Mouse (Mus musculus): ENCODE data around the gene Aspa.
"Not testable (repeated sequence)": the region's sequence is repeated elsewhere in the genome, so short reads cannot be mapped to it uniquely, and the experiment has no call there.

The Aspa gene

GRCm38 (mm10) chr11:73329442-73329841 lies at the start of gene Aspa, which contains the start of the genes Gm49340 and Spata22:
Gene Aspa (minus strand): TSS chr11:73329596.
Gene Gm49340 (plus strand): TSS chr11:73329741.
Gene Spata22 (plus strand): TSS chr11:73329741.
- DNase-seq (ENCODE audit: low spot score in 2 of 2) = no peak

- DNase-seq (ENCODE audit: low spot score in 2 of 2) = no peak
Measured at GRCm38 (mm10) chr11:73370946-73371345, 41.5 kb upstream of the Aspa start, which contains the start of gene Olfr376. Gene Olfr376 (plus strand): TSS chr11:73371246.

- no peak for DNase-seq (ENCODE audit: low spot score in 2 of 2)
Measured at GRCm38 (mm10) chr11:73350483-73350882, 21.1 kb upstream of the Aspa start, which contains the start of gene Olfr20. Gene Olfr20 (plus strand): TSS chr11:73350783.

- no peak for DNase-seq (ENCODE audit: low spot score in 2 of 2)
Measured at GRCm38 (mm10) chr11:73336919-73337318, 7.5 kb upstream of the Aspa start.

DNA sequence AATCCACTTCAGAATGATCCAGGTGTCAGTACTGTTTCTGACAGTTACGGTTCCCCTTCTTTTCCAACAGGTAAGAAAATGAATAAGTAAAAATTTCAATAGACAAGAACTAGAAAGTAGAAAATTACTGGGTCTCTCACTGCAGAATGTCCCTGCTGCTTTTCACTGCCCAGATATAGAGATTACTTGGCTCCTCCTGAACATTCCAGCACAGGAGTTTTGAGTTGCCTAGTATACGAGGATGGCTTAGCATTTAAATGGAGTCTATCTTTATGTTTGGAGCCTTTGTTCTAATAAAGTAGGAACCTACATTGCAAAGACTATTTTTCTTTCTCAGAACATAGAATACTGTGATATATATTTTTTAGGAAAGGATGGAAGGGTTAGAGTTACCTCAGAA lies 4.0 kb upstream of the Aspa start:
- DNase-seq (ENCODE audit: low spot score in 2 of 2) = no peak

DNA sequence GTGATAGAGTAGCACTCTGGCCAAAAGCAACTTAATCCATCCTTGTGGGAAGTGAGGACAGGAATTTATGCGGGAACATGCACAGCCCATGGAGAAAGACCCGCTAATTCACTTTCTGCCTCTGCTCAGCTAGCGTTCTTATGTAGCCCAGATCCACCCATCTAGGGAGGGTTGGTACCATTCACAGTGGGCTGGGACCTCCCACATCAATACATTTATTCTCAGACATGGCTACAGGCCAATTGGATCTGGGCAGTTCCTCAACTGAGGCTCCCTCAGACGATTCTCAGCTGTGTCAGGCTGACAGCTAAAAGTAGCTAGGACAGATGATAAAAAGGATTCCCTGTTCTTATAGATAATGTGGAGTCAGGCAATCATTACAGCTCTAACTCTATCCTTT lies 2.0 kb downstream of the Aspa start:
- no peak for DNase-seq (ENCODE audit: low spot score in 2 of 2)

DNA sequence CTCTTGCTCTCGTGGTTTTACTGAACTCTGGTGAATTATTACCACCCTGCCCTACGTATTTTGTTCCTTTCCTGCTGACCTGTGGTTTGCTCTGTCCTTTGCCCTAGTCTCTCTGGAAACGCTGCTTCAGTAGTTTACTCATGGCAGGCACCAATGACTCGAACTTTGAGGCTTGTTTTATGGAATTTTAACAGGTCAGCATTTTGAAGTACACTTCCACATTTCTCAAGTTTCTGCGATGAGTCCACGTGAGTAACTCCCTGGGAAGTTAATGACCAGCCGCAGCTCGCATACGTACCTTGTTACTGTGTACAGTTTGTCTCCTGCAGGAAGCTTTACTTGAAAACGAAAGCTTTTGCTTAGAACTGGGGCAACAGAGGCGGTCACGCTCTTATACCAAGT lies 2.9 kb downstream of the Aspa start:
- peak; percentile 21 to 23 for DNase-seq (ENCODE audit: low spot score in 2 of 2)

GRCm38 (mm10) chr11:73323906-73324830 lies 5.2 kb downstream of the Aspa start:
- DNase-seq (ENCODE audit: low spot score in 2 of 2) = no peak

- not testable (repeated sequence) for DNase-seq (ENCODE audit: low spot score in 2 of 2)
Measured at GRCm38 (mm10) chr11:73321064-73321463, 8.3 kb downstream of the Aspa start.

DNA sequence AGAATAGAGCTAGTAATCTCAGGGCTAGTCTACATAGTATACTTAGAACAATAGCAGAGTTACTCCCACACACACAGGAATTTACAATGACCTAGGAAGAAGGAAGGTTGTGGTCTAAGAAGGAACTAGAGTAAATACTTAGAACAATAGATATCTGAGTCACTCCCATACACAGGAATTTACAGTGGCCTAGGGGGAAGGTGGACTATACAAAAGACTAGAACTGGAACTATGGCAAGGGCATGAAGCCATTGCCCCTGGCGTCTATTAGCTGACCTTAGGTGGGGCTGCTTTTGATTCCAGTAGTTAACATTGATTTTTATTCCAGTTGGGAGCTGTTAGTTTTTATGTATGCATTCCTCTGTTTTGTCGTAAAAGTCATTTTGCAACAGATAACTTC lies 10.8 kb downstream of the Aspa start:
- not testable (repeated sequence) for DNase-seq (ENCODE audit: low spot score in 2 of 2)

DNA sequence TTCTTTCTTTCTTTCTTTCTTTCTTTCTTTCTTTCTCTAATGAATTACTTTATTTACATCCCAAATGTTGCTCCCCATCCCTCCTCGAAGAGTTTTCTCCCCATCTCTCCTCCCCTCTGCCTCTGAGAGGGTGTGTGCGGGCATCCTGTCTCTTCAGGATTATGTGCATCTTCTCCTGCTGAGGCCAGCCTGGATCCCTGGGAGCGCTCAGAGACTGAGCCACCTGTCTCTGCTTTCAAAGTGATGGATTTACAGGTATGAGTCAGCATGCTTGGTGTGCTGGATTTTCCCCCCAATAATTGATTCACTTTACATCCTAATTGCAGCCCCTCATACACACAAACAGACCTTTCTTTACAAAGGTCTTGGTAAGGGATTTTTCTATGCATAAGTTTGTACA lies 13.4 kb downstream of the Aspa start:
- no peak for DNase-seq (ENCODE audit: low spot score in 2 of 2)

GRCm38 (mm10) chr11:73303123-73303522 lies 26.3 kb downstream of the Aspa start:
- DNase-seq (ENCODE audit: low spot score in 2 of 2) = no peak

DNA sequence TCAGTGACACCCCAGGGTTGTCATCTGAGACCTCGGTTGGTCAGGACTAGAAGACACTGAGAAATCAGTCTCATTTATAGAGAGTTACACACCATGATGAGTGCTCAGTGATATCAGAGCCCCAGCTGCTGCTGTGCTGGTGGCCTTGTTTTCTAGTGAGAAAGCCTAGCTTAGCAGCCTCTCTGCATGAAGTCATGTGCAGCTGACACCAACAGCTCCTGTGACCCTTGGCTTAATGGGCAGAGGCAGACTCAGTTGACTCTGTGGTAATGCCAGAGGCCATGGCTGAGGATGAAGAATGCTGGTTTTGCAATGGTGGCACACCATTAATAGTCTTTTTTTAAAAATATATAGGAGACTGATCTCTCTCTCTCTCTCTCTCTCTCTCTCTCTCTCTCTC lies 39.8 kb downstream of the Aspa start:
- peak in 1 of 2 experiments; percentile 26 for DNase-seq (ENCODE audit: low spot score in 2 of 2)

DNA sequence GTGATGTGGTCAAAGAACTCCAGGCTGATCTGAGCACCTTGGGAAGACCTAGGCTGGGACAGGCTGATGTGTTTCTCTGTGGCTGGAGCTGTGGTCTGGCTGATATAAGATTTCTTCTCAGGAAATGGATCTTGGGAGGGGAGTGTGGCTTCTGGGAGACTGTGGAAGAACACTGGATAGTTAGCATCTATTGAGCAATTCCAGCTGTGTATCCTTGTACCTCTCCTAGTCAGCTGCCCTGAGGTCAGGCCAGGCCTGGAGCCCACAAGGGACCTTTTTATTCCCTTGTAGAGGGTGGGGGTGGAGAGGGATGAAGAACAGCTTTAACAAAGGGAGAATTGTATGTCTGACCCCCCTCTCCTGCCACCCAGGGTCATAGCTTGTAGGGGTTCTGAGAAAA lies 45.0 kb downstream of the Aspa start:
- DNase-seq (ENCODE audit: low spot score in 2 of 2) = no peak

DNA sequence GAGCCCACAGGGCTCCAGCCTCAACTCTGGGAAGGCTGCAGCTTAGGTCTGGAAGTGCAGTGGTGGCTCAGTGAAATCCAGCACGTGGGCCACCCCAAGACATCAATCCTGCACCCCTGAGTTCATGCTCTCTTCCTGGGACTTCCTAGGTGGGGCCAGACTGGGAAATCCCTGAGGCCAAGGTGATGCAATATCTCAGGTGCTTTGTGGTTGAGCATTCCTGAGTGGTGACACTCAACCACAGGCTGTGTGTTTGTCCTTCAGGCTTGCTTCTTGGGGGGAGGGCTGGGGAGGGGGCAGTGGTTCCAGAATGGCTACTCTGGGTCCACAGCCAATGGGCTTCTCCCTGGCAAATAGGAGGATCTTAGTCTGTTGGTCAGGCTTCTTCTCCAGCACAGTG lies 45.5 kb downstream of the Aspa start:
- no peak for DNase-seq (ENCODE audit: low spot score in 2 of 2)

GRCm38 (mm10) chr11:73283369-73283768 lies 46.0 kb downstream of the Aspa start:
- no peak for DNase-seq (ENCODE audit: low spot score in 2 of 2)

DNA sequence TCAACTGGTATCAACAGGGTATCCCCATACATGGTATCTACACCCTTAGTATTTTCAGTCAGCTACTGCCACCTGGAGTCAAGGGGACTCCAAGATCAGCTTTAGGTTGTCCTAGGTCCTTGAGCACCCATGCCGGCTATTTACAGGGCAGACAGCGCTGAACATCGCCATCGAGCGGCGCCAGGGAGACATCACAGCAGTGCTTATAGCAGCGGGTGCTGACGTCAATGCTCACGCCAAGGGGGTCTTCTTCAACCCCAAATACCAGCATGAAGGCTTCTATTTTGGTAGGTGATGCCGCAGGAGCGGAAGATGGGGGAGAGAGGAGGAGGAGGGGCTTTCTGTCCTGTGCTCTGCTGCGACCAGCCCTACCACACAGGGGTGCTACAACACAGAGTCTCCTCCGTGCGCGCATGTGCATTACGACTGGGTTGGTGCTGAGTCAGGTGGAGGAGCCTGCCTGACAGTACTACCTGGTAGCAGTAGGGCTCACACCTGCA lies 47.8 kb downstream of the Aspa start:
- DNase-seq (ENCODE audit: low spot score in 2 of 2) = peak; percentile 60 to 64

DNA sequence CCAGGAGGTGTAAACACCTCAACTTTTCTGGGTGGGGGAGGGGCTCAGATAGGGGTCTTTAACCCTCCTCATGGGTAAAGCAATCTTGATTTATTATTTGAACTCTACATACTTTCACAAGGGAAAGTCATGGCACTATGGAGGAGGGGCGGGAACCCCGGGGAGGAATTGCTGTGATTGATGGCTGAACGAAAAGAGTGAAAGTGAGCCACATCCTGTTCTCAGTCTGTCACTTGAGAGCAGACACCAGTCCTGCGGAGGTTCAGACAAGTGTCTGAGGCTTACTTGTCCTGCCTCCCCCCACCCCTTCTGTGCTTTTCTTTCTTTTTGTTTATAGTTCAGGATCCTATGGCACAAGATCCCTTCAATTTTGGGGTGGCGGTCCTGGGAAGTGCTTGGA lies 48.7 kb downstream of the Aspa start:
- no peak for DNase-seq (ENCODE audit: low spot score in 2 of 2)

DNA sequence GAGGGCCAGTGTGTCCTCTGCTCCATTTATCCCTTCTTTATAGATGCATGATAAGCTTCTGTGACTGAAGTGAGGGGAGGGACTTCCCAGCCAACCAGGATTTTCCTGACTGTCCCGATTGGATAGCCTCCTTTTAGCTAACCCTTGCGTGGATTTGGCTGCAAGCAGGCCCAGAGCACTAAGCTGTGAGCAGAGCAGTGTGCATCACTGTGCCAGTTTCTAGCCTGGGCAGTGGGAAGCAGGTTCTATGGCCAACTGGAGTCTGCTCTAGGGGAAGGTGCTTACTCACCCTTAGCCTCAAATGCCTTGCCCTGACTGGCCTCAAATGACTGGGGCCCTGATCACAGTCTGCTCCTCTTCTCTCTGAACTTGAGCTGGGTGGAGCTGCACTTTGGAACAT lies 54.6 kb downstream of the Aspa start:
- DNase-seq (ENCODE audit: low spot score in 2 of 2) = no peak

- DNase-seq (ENCODE audit: low spot score in 2 of 2) = peak; percentile 45 to 52
Measured at GRCm38 (mm10) chr11:73267267-73267666, 62.1 kb downstream of the Aspa start, which contains the start of gene Trpv3. Gene Trpv3 (plus strand): TSS chr11:73267388.

DNA sequence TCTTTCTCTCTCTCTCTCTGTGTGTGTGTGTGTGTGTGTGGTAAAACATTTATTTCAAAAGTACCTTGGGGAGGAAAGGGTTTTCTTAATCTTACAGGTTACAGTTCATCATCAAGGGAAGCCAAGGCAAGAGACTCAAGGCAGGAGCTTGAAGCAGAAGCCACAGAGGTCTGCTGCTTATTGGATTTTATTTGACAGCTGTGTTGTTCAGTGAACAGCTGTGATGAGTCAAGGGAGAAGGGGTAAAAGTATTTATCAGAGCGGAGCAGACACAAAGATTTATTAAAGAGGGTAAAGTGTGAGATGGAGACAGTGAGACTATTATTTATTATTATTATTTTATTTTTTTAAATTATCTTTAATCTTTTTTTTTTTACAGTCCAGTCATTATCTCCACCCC lies 68.0 kb downstream of the Aspa start:
- no peak for DNase-seq (ENCODE audit: low spot score in 2 of 2)

- DNase-seq (ENCODE audit: low spot score in 2 of 2) = no peak
Measured at GRCm38 (mm10) chr11:73260457-73260856, 68.9 kb downstream of the Aspa start.

- no peak for DNase-seq (ENCODE audit: low spot score in 2 of 2)
Measured at GRCm38 (mm10) chr11:73258664-73259063, 70.7 kb downstream of the Aspa start.

Data from urinary bladder, postnatal 36 days (tissue).